In the genomic region with DNA sequence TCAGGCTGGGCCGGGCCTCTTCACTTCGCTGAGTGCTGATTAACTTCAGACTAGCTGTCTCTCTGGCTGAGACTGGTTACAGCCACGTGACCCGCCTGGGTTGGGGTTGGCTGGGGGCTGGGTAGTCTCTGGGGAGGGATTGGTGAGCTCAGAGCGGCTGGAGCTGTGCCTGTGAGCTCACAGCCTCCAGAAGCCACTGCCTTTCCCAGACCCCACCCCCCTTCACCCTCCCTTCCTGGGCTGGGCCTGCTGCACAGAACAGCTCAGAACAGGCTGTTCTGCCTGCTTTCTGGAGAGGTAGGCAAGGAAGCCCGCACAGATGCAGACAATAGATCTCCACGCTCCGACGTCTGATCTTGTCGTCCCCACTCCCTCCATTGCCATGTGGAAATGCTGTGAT, we compare ENCODE assay signal across 8 mouse cellular contexts. TPM values are rescaled to one million over a fixed set of nuclear protein-coding genes. Genes with fewer than 3 reads are reported as not detected.
DNase-seq lines count a peak whose midpoint lies in the region; ATAC-seq and TF ChIP-seq lines count a peak whose summit lies in the region.

No protein-coding gene starts in this region.

- peak overlapping the region; percentile 47; the same call in 1 of the 2 replicates for H3K27ac ChIP-seq in spleen, adult 2 months (ENCODE audit: insufficient read depth, low read length)
- peak overlapping the region; percentile 83 for H3K27ac ChIP-seq in embryonic fibroblast, embryonic 13.5 days (ENCODE audit: insufficient read depth, low read length)
- H3K27ac ChIP-seq in heart, embryonic 11.5 days (ENCODE audit: low read depth, low read length), result peak overlapping the region; percentile 68
- peak overlapping the region; percentile 80 for H3K27ac ChIP-seq in kidney, embryonic 16.5 days (ENCODE audit: low read length)
- peak overlapping the region; percentile 89 for H3K27ac ChIP-seq in limb, embryonic 15.5 days
- H3K27ac ChIP-seq in midbrain, postnatal 0 days (ENCODE audit: low read depth, low read length), result peak overlapping the region; percentile 70

- no peaks in the 10 kb centered on the region for H3K36me3 ChIP-seq in spleen, adult 2 months (ENCODE audit: control insufficient read depth, insufficient read depth, low read length)
- peaks cover 3% of the 10 kb centered on the region for H3K36me3 ChIP-seq in heart, embryonic 11.5 days (ENCODE audit: control insufficient read depth, insufficient read depth, low read length)
- H3K36me3 ChIP-seq in kidney, embryonic 16.5 days (ENCODE audit: insufficient read depth, low read length), result no peaks in the 10 kb centered on the region
- H3K36me3 ChIP-seq in limb, embryonic 15.5 days, result peaks cover 37% of the 10 kb centered on the region
- H3K36me3 ChIP-seq in midbrain, postnatal 0 days (ENCODE audit: insufficient read depth, low read length), result no peaks in the 10 kb centered on the region

- no peak overlapping the region for H3K4me3 ChIP-seq in spleen, adult 2 months (ENCODE audit: extremely low read depth, insufficient read depth, insufficient read length)
- H3K4me3 ChIP-seq in embryonic fibroblast, embryonic 13.5 days (ENCODE audit: insufficient read depth, low read length), result no peak overlapping the region
- H3K4me3 ChIP-seq in heart, embryonic 11.5 days (ENCODE audit: low read depth, low read length), result 0 out of 2 replicates have a peak overlapping the region, but pooled peaks have one; percentile 6
- H3K4me3 ChIP-seq in kidney, embryonic 16.5 days (ENCODE audit: low read length), result peak overlapping the region; percentile 15; the same call in 1 of the 2 replicates
- 0 out of 2 replicates have a peak overlapping the region, but pooled peaks have one; percentile 2 for H3K4me3 ChIP-seq in limb, embryonic 15.5 days
- H3K4me3 ChIP-seq in midbrain, postnatal 0 days (ENCODE audit: low read depth, low read length), result no peak overlapping the region

- peak overlapping the region; percentile 53 for H3K4me2 ChIP-seq in heart, embryonic 11.5 days
- H3K4me2 ChIP-seq in kidney, embryonic 16.5 days (replicated peaks; ENCODE audit: low read depth, low read length), result peak overlapping the region; percentile 43
- H3K4me2 ChIP-seq in limb, embryonic 15.5 days, result peak overlapping the region; percentile 30
- peak overlapping the region; percentile 20; the same call in 1 of the 2 replicates for H3K4me2 ChIP-seq in midbrain, postnatal 0 days (ENCODE audit: low read depth, low read length, poor library complexity, severe bottlenecking)

- H3K27me3 ChIP-seq in spleen, adult 2 months (ENCODE audit: control insufficient read depth, insufficient read depth, low read length), result no peaks in the 10 kb centered on the region
- H3K27me3 ChIP-seq in heart, embryonic 11.5 days (ENCODE audit: control insufficient read depth, insufficient read depth, low read length), result no peaks in the 10 kb centered on the region
- no peaks in the 10 kb centered on the region for H3K27me3 ChIP-seq in kidney, embryonic 16.5 days (ENCODE audit: insufficient read depth, low read length)
- no peaks in the 10 kb centered on the region for H3K27me3 ChIP-seq in limb, embryonic 15.5 days
- no peaks in the 10 kb centered on the region for H3K27me3 ChIP-seq in midbrain, postnatal 0 days (ENCODE audit: insufficient read depth, low read length)

- H3K4me1 ChIP-seq in spleen, adult 2 months (ENCODE audit: control insufficient read depth, insufficient read depth, insufficient read length), result no peaks in the 10 kb centered on the region
- H3K4me1 ChIP-seq in embryonic fibroblast, embryonic 13.5 days (ENCODE audit: control insufficient read depth, insufficient read depth, low read length), result peaks cover 14% of the 10 kb centered on the region
- peaks cover 53% of the 10 kb centered on the region for H3K4me1 ChIP-seq in heart, embryonic 11.5 days (ENCODE audit: control insufficient read depth, insufficient read depth, low read length)
- H3K4me1 ChIP-seq in kidney, embryonic 16.5 days (ENCODE audit: insufficient read depth, low read length), result peaks cover 28% of the 10 kb centered on the region
- H3K4me1 ChIP-seq in limb, embryonic 15.5 days, result peaks cover 70% of the 10 kb centered on the region
- H3K4me1 ChIP-seq in midbrain, postnatal 0 days (ENCODE audit: insufficient read depth, low read length), result peaks cover 12% of the 10 kb centered on the region; the same call in 1 of the 2 replicates

- H3K9ac ChIP-seq in heart, embryonic 11.5 days (ENCODE audit: low read depth, low read length), result peak overlapping the region; percentile 36
- peak overlapping the region; percentile 57 for H3K9ac ChIP-seq in kidney, embryonic 16.5 days (replicated peaks; ENCODE audit: low read length)
- H3K9ac ChIP-seq in limb, embryonic 15.5 days, result no peak overlapping the region
- peak overlapping the region; percentile 34; the same call in 1 of the 2 replicates for H3K9ac ChIP-seq in midbrain, postnatal 0 days (replicated peaks; ENCODE audit: low read length, poor library complexity, severe bottlenecking)

- no peak for TF ChIP-seq POLR2A in spleen, adult 2 months (IDR thresholded peaks at IDR 0.05; ENCODE audit: low read depth, low read length)
- TF ChIP-seq POLR2A in embryonic fibroblast, embryonic 13.5 days (IDR thresholded peaks at IDR 0.05; ENCODE audit: low read depth, low read length), result peak; percentile 96

- DNase-seq in spleen, adult 2 months (ENCODE audit: low read depth in 1 of 2, low spot score in 2 of 2), result peak in 1 of 2 experiments; percentile 34
- DNase-seq in spleen, adult 12 weeks (ENCODE audit: low spot score), result no peak
- peak; percentile 94 for DNase-seq in midbrain, postnatal 0 days (ENCODE audit: low spot score)
- peak; percentile 87 for DNase-seq in telencephalon, adult 2 months (ENCODE audit: low read depth, low spot score)

- TF ChIP-seq CTCF in spleen, adult 2 months (IDR thresholded peaks at IDR 0.05; ENCODE audit: extremely low read depth, insufficient read depth, insufficient read length, insufficient replicate concordance), result no peak
- TF ChIP-seq CTCF in embryonic fibroblast, embryonic 13.5 days (IDR thresholded peaks at IDR 0.05; ENCODE audit: borderline replicate concordance, insufficient read depth, low read length), result no peak
- no peak for TF ChIP-seq CTCF in midbrain, postnatal 0 days (IDR thresholded peaks at IDR 0.05)

- peak; percentile 89 for ATAC-seq in heart, embryonic 11.5 days (replicated peaks; ENCODE audit: insufficient number of reproducible peaks, low FRiP score, low TSS enrichment)
- ATAC-seq in kidney, embryonic 16.5 days (ENCODE audit: low FRiP score, low TSS enrichment), result peak; percentile 99
- peak; percentile 95 for ATAC-seq in limb, embryonic 15.5 days (ENCODE audit: insufficient number of reproducible peaks, low FRiP score, low TSS enrichment, low read depth)
- ATAC-seq in midbrain, postnatal 0 days (ENCODE audit: low FRiP score), result peak; percentile 93

- H3K9me3 ChIP-seq in heart, embryonic 11.5 days (replicated peaks; ENCODE audit: control insufficient read depth, low read length), result no peaks in the 10 kb centered on the region
- H3K9me3 ChIP-seq in kidney, embryonic 16.5 days (ENCODE audit: low read length), result no peaks in the 10 kb centered on the region
- H3K9me3 ChIP-seq in limb, embryonic 15.5 days, result no peaks in the 10 kb centered on the region
- no peaks in the 10 kb centered on the region for H3K9me3 ChIP-seq in midbrain, postnatal 0 days (ENCODE audit: low read length)

- WGBS in spleen, adult 2 months, result 4% methylated on average over 10 of the region's 10 CpGs
- WGBS in heart, embryonic 11.5 days (ENCODE audit: insufficient replicate concordance), result 3% methylated on average over 10 of the region's 10 CpGs
- 6% methylated on average over 10 of the region's 10 CpGs for WGBS in kidney, embryonic 16.5 days
- under 1% methylated on average over 10 of the region's 10 CpGs for WGBS in limb, embryonic 15.5 days
- 4% methylated on average over 10 of the region's 10 CpGs for WGBS in midbrain, postnatal 0 days

RNA-seq across cellular contexts. Expression of a gene that starts 13.0 kb away (rescaled TPM):
- 2.6 and 2.8 TPM in 2 replicates for polyA plus RNA-seq in spleen, adult 2 months (2012; rRNA removed)
- polyA plus RNA-seq in embryonic fibroblast, embryonic 13.5 days (2011; ENCODE audit: insufficient read length, low read depth, missing spikeins), result 76.7 and 86.7 TPM in 2 replicates
- 51.6 and 61.3 TPM in 2 replicates for polyA plus RNA-seq in heart, embryonic 11.5 days (2014; fragmentation: Nextera tagmentation; extraction: Ambion mirVana)
- 38.1 and 43.0 TPM in 2 replicates for polyA plus RNA-seq in kidney, embryonic 16.5 days (2015; fragmentation: Nextera tagmentation; extraction: Ambion mirVana)
- 132 and 149 TPM in 2 replicates for polyA plus RNA-seq in limb, embryonic 15.5 days (2015; fragmentation: Nextera tagmentation; extraction: Ambion mirVana)
- total RNA-seq in midbrain, postnatal 0 days (2014; rRNA removed), result 8.9 and 16.4 TPM in 2 replicates
- 8.6 and 8.7 TPM in 2 replicates for polyA plus RNA-seq in midbrain, postnatal 0 days (2015; fragmentation: Nextera tagmentation; extraction: Ambion mirVana)

RNA-seq across cellular contexts. Expression of a gene that starts 44.1 kb away (rescaled TPM):
- 53.3 and 73.3 TPM in 2 replicates for polyA plus RNA-seq in spleen, adult 2 months (2012; rRNA removed)
- polyA plus RNA-seq in embryonic fibroblast, embryonic 13.5 days (2011; ENCODE audit: insufficient read length, low read depth, missing spikeins), result 18.3 and 20.0 TPM in 2 replicates
- polyA plus RNA-seq in heart, embryonic 11.5 days (2014; fragmentation: Nextera tagmentation; extraction: Ambion mirVana), result 8.6 and 12.0 TPM in 2 replicates
- 50.3 and 55.0 TPM in 2 replicates for polyA plus RNA-seq in kidney, embryonic 16.5 days (2015; fragmentation: Nextera tagmentation; extraction: Ambion mirVana)
- 125 and 136 TPM in 2 replicates for polyA plus RNA-seq in limb, embryonic 15.5 days (2015; fragmentation: Nextera tagmentation; extraction: Ambion mirVana)
- total RNA-seq in midbrain, postnatal 0 days (2014; rRNA removed), result 19.5 and 31.7 TPM in 2 replicates
- 32.8 and 35.1 TPM in 2 replicates for polyA plus RNA-seq in midbrain, postnatal 0 days (2015; fragmentation: Nextera tagmentation; extraction: Ambion mirVana)

Comparison
In these comparisons a context has a peak if more than half of its experiments do, and no peak if none do; other contexts are left out.
1. H3K4me3 ChIP-seq: peak in heart, embryonic 11.5 days (single experiment), kidney, embryonic 16.5 days (single experiment) and limb, embryonic 15.5 days (single experiment); none in spleen, adult 2 months (single experiment), embryonic fibroblast, embryonic 13.5 days (single experiment) and midbrain, postnatal 0 days (single experiment).
2. Peak in every context shown above with its lines, with median percentiles within 50 percentile points of each other: H3K27ac ChIP-seq, ATAC-seq and H3K4me2 ChIP-seq.